Mouse (Mus musculus): ENCODE data around the gene B2m. TPM values are rescaled to one million over a fixed set of nuclear protein-coding genes. Genes with fewer than 3 reads are reported as not detected.
A peak's percentile ranks its signal among the peaks of the same experiment; 100 is the strongest.

The B2m gene
- polyA plus RNA-seq, 1 experiment from 2014 or later, result 403 TPM

- Histone ChIP-seq H3K4me1 (ENCODE audit: control insufficient read depth, insufficient read depth, low read length) (peaks cover 11% of the 10 kb centered on the region), H3K9me3 (replicated peaks; ENCODE audit: control insufficient read depth, low read length) (no peaks in the 10 kb centered on the region), H3K27ac (ENCODE audit: low read length) (no peak overlapping the region), H3K4me2 (ENCODE audit: low read depth, low read length) (no peak overlapping the region), H3K9ac (ENCODE audit: low read length) (no peak overlapping the region), H3K27me3 (ENCODE audit: control insufficient read depth, insufficient read depth, low read length) (no peaks in the 10 kb centered on the region), H3K4me3 (ENCODE audit: low read length) (no peak overlapping the region), H3K36me3 (ENCODE audit: control insufficient read depth, insufficient read depth) (peaks cover 5% of the 10 kb centered on the region)
- no peak for ATAC-seq (replicated peaks; ENCODE audit: extremely low read depth, insufficient read depth, low FRiP score)
- WGBS, result 82% methylated on average over 4 of the region's 4 CpGs
Measured at GRCm38 (mm10) chr2:122156051-122156700, 8.7 kb downstream of the B2m start.

- Histone ChIP-seq H3K27me3 (ENCODE audit: control insufficient read depth, insufficient read depth, low read length) (no peaks in the 10 kb centered on the region), H3K36me3 (ENCODE audit: control insufficient read depth, insufficient read depth) (peaks cover 5% of the 10 kb centered on the region), H3K9me3 (replicated peaks; ENCODE audit: control insufficient read depth, low read length) (no peaks in the 10 kb centered on the region), H3K4me2 (ENCODE audit: low read depth, low read length) (no peak overlapping the region), H3K9ac (ENCODE audit: low read length) (no peak overlapping the region), H3K27ac (ENCODE audit: low read length) (no peak overlapping the region), H3K4me1 (ENCODE audit: control insufficient read depth, insufficient read depth, low read length) (peaks cover 17% of the 10 kb centered on the region), H3K4me3 (ENCODE audit: low read length) (no peak overlapping the region)
- no peak for ATAC-seq (replicated peaks; ENCODE audit: extremely low read depth, insufficient read depth, low FRiP score)
Measured at GRCm38 (mm10) chr2:122157561-122157960, 10.1 kb downstream of the B2m start.

GRCm38 (mm10) chr2:122158362-122158802 lies 10.9 kb downstream of the B2m start:
- Histone ChIP-seq H3K27ac (ENCODE audit: low read length) (peak overlapping the region; percentile 47; the same call in 1 of the 2 replicates), H3K4me2 (ENCODE audit: low read depth, low read length) (peak overlapping the region; percentile 13; the same call in 1 of the 2 replicates), H3K4me3 (ENCODE audit: low read length) (no peak overlapping the region), H3K9me3 (replicated peaks; ENCODE audit: control insufficient read depth, low read length) (no peaks in the 10 kb centered on the region), H3K9ac (ENCODE audit: low read length) (no peak overlapping the region), H3K27me3 (ENCODE audit: control insufficient read depth, insufficient read depth, low read length) (no peaks in the 10 kb centered on the region), H3K36me3 (ENCODE audit: control insufficient read depth, insufficient read depth) (peaks cover 3% of the 10 kb centered on the region), H3K4me1 (ENCODE audit: control insufficient read depth, insufficient read depth, low read length) (peaks cover 17% of the 10 kb centered on the region)
- ATAC-seq (replicated peaks; ENCODE audit: extremely low read depth, insufficient read depth, low FRiP score), result no peak
- WGBS, result 28% methylated on average over 6 of the region's 6 CpGs

- no peaks in the 10 kb centered on the region for H3K9me3 ChIP-seq (replicated peaks; ENCODE audit: control insufficient read depth, low read length)
- H3K4me1 ChIP-seq (ENCODE audit: control insufficient read depth, insufficient read depth, low read length), result peaks cover 17% of the 10 kb centered on the region
- H3K9ac ChIP-seq (ENCODE audit: low read length), result no peak overlapping the region
- no peaks in the 10 kb centered on the region for H3K36me3 ChIP-seq (ENCODE audit: control insufficient read depth, insufficient read depth)
- ATAC-seq (replicated peaks; ENCODE audit: extremely low read depth, insufficient read depth, low FRiP score), result no peak
- H3K4me3 ChIP-seq (ENCODE audit: low read length), result no peak overlapping the region
- peak overlapping the region; percentile 14; the same call in 1 of the 2 replicates for H3K27ac ChIP-seq (ENCODE audit: low read length)
- 85% methylated on average over 6 of the region's 6 CpGs for WGBS
- no peaks in the 10 kb centered on the region for H3K27me3 ChIP-seq (ENCODE audit: control insufficient read depth, insufficient read depth, low read length)
- H3K4me2 ChIP-seq (ENCODE audit: low read depth, low read length), result no peak overlapping the region
Measured at GRCm38 (mm10) chr2:122159667-122160066, 12.2 kb downstream of the B2m start.

GRCm38 (mm10) chr2:122160680-122161079 lies 13.2 kb downstream of the B2m start, which contains the start of gene Trim69:
TSS of gene Trim69 (plus strand) at chr2:122160700.
- 53% methylated on average over 2 of the region's 2 CpGs for WGBS
- ATAC-seq (replicated peaks; ENCODE audit: extremely low read depth, insufficient read depth, low FRiP score), result peak; percentile 46; the same call in 1 of the 2 replicates

GRCm38 (mm10) chr2:122161542-122161941 lies 14.1 kb downstream of the B2m start:
- no peak overlapping the region for H3K9ac ChIP-seq (ENCODE audit: low read length)
- WGBS, result 17% methylated on average over 4 of the region's 4 CpGs
- no peaks in the 10 kb centered on the region for H3K9me3 ChIP-seq (replicated peaks; ENCODE audit: control insufficient read depth, low read length)
- H3K36me3 ChIP-seq (ENCODE audit: control insufficient read depth, insufficient read depth), result no peaks in the 10 kb centered on the region
- no peaks in the 10 kb centered on the region for H3K27me3 ChIP-seq (ENCODE audit: control insufficient read depth, insufficient read depth, low read length)
- 0 out of 2 replicates have a peak overlapping the region, but pooled peaks have one; percentile 5 for H3K4me3 ChIP-seq (ENCODE audit: low read length)
- H3K27ac ChIP-seq (ENCODE audit: low read length), result peak overlapping the region; percentile 33
- H3K4me2 ChIP-seq (ENCODE audit: low read depth, low read length), result peak overlapping the region; percentile 30; the same call in 1 of the 2 replicates
- peaks cover 17% of the 10 kb centered on the region for H3K4me1 ChIP-seq (ENCODE audit: control insufficient read depth, insufficient read depth, low read length)
- ATAC-seq (replicated peaks; ENCODE audit: extremely low read depth, insufficient read depth, low FRiP score), result peak; percentile 39; the same call in 1 of the 2 replicates

More at GRCm38 (mm10) chr2:122160680-122161079, 13.2 kb downstream of the B2m start, which contains the start of gene Trim69:
- 0 out of 2 replicates have a peak within 1 kb of the TSS, but pooled peaks have one; percentile 5 for H3K4me3 ChIP-seq (ENCODE audit: low read length)
- no peak within 1 kb of the TSS for H3K9ac ChIP-seq (ENCODE audit: low read length)
- peak within 1 kb of the TSS; percentile 33 for H3K27ac ChIP-seq (ENCODE audit: low read length)
- no peaks in the 10 kb centered on the region for H3K9me3 ChIP-seq (replicated peaks; ENCODE audit: control insufficient read depth, low read length)
- H3K36me3 ChIP-seq (ENCODE audit: control insufficient read depth, insufficient read depth), result no peaks in the 10 kb centered on the region
- peak within 1 kb of the TSS; percentile 30; the same call in 1 of the 2 replicates for H3K4me2 ChIP-seq (ENCODE audit: low read depth, low read length)
- no peaks in the 10 kb centered on the region for H3K27me3 ChIP-seq (ENCODE audit: control insufficient read depth, insufficient read depth, low read length)
- peaks cover 17% of the 10 kb centered on the region for H3K4me1 ChIP-seq (ENCODE audit: control insufficient read depth, insufficient read depth, low read length)

GRCm38 (mm10) chr2:122162529-122162928 lies 15.0 kb downstream of the B2m start:
- H3K27me3 ChIP-seq (ENCODE audit: control insufficient read depth, insufficient read depth, low read length), result no peaks in the 10 kb centered on the region
- no peak overlapping the region for H3K4me2 ChIP-seq (ENCODE audit: low read depth, low read length)
- H3K9me3 ChIP-seq (replicated peaks; ENCODE audit: control insufficient read depth, low read length), result no peaks in the 10 kb centered on the region
- peaks cover 17% of the 10 kb centered on the region for H3K4me1 ChIP-seq (ENCODE audit: control insufficient read depth, insufficient read depth, low read length)
- no peak overlapping the region for H3K9ac ChIP-seq (ENCODE audit: low read length)
- H3K27ac ChIP-seq (ENCODE audit: low read length), result no peak overlapping the region
- no peak for ATAC-seq (replicated peaks; ENCODE audit: extremely low read depth, insufficient read depth, low FRiP score)
- WGBS, result 81% methylated on average over 2 of the region's 2 CpGs
- H3K36me3 ChIP-seq (ENCODE audit: control insufficient read depth, insufficient read depth), result no peaks in the 10 kb centered on the region
- no peak overlapping the region for H3K4me3 ChIP-seq (ENCODE audit: low read length)

- WGBS, result 73% methylated on average over 13 of the region's 13 CpGs
- no peak overlapping the region for H3K4me2 ChIP-seq (ENCODE audit: low read depth, low read length)
- no peak for ATAC-seq (replicated peaks; ENCODE audit: extremely low read depth, insufficient read depth, low FRiP score)
Measured at GRCm38 (mm10) chr2:122163430-122164195, 16.1 kb downstream of the B2m start.

GRCm38 (mm10) chr2:122164293-122164692 lies 16.8 kb downstream of the B2m start:
- H3K9ac ChIP-seq (ENCODE audit: low read length), result no peak overlapping the region
- no peaks in the 10 kb centered on the region for H3K27me3 ChIP-seq (ENCODE audit: control insufficient read depth, insufficient read depth, low read length)
- no peaks in the 10 kb centered on the region for H3K9me3 ChIP-seq (replicated peaks; ENCODE audit: control insufficient read depth, low read length)
- no peak overlapping the region for H3K4me3 ChIP-seq (ENCODE audit: low read length)
- WGBS, result 75% methylated on average over 11 of the region's 11 CpGs
- peaks cover 8% of the 10 kb centered on the region for H3K4me1 ChIP-seq (ENCODE audit: control insufficient read depth, insufficient read depth, low read length)
- no peak for ATAC-seq (replicated peaks; ENCODE audit: extremely low read depth, insufficient read depth, low FRiP score)
- no peak overlapping the region for H3K4me2 ChIP-seq (ENCODE audit: low read depth, low read length)
- H3K36me3 ChIP-seq (ENCODE audit: control insufficient read depth, insufficient read depth), result no peaks in the 10 kb centered on the region
- peak overlapping the region; percentile 36; the same call in 1 of the 2 replicates for H3K27ac ChIP-seq (ENCODE audit: low read length)

More at GRCm38 (mm10) chr2:122163430-122164195, 16.1 kb downstream of the B2m start:
- no peaks in the 10 kb centered on the region for H3K36me3 ChIP-seq (ENCODE audit: control insufficient read depth, insufficient read depth)
- no peak overlapping the region for H3K4me3 ChIP-seq (ENCODE audit: low read length)
- H3K9me3 ChIP-seq (replicated peaks; ENCODE audit: control insufficient read depth, low read length), result no peaks in the 10 kb centered on the region
- H3K4me1 ChIP-seq (ENCODE audit: control insufficient read depth, insufficient read depth, low read length), result peaks cover 11% of the 10 kb centered on the region
- no peaks in the 10 kb centered on the region for H3K27me3 ChIP-seq (ENCODE audit: control insufficient read depth, insufficient read depth, low read length)
- peak overlapping the region; percentile 36; the same call in 1 of the 2 replicates for H3K27ac ChIP-seq (ENCODE audit: low read length)
- H3K9ac ChIP-seq (ENCODE audit: low read length), result no peak overlapping the region
